Mouse (Mus musculus) midbrain, embryonic 15.5 days (tissue): ENCODE measurements around the gene Clec11a. TPM values are rescaled to one million over a fixed set of nuclear protein-coding genes. Genes with fewer than 3 reads are reported as not detected.

Experiments
- ATAC-seq: fragments of 200-750 bp; cut with Nextera tagmentation; replicated peaks from 2 replicates; pipeline ENCODE4 v1.8.0; 2017; ENCODE audit warnings: moderate TSS enrichment
- H3K27ac ChIP-seq: fragments of 300-500 bp; sonication (generic); 2 replicates; pipeline ENCODE4 v1.5.1; 2015; ENCODE audit warnings: mild to moderate bottlenecking, inconsistent platforms
- H3K27me3 ChIP-seq: fragments of 300-500 bp; sonication (generic); replicated peaks from 2 replicates; pipeline ENCODE4 v1.6.1; 2015; ENCODE audit warnings: inconsistent platforms
- H3K36me3 ChIP-seq: fragments of 300-500 bp; sonication (generic); replicated peaks from 2 replicates; pipeline ENCODE4 v1.6.1; 2015; ENCODE audit warnings: inconsistent platforms
- H3K4me1 ChIP-seq: fragments of 300-500 bp; sonication (generic); 2 replicates; pipeline ENCODE4 v1.6.1; 2015; ENCODE audit warnings: inconsistent platforms
- H3K4me2 ChIP-seq: fragments of 300-500 bp; sonication (generic); 2 replicates; pipeline ENCODE4 v1.6.1; 2015; ENCODE audit warnings: inconsistent platforms, mild to moderate bottlenecking, moderate library complexity
- H3K4me3 ChIP-seq: fragments of 300-500 bp; sonication (generic); 2 replicates; pipeline ENCODE4 v1.5.1; 2015; ENCODE audit warnings: mild to moderate bottlenecking, inconsistent platforms
- H3K9ac ChIP-seq: fragments of 300-500 bp; sonication (generic); 2 replicates; pipeline ENCODE4 v1.6.1; 2015; ENCODE audit warnings: mild to moderate bottlenecking, inconsistent platforms
- H3K9me3 ChIP-seq: fragments of 300-500 bp; sonication (generic); 2 replicates; pipeline ENCODE4 v1.6.1; 2016; ENCODE audit warnings: inconsistent platforms
- WGBS: fragments of 180-500 bp; shearing (Covaris S2); methylation state at CpG from one replicate; pipeline ENCODE4 v1.1.7; 2015; ENCODE audit warnings: mixed read lengths; 5-methylcytosine and 5-hydroxymethylcytosine counted together
- polyA plus RNA-seq: library from polyadenylated mRNA; unstranded; fragments of >200 nt; fragmentation: Nextera tagmentation; extraction: Ambion mirVana; gene quantifications from 2 replicates; pipeline ENCODE4 v1.2.1, GENCODE M21; 2015

Clec11a gene
- polyA plus RNA-seq, 1 experiment from 2014 or later: 3.6 TPM

DNA sequence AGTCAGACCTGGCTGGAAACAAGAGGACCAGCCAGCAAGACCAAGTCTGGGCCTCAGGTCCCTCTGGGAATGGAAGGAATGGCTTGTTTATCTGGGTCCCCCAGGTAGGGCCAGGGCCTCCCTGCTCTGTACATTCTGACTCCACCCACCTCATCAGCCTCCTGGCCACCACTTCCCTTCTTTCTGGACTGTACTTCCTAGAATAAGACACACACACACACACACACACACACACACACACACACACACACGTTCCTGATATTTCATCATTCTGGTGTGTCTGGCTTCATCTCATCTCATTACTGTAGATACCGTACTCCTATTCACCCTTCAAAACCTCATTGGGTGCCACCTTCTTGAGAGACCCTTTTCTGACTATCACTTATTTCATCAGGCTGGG lies 37.3 kb downstream of the Clec11a start:
- Histone ChIP-seq H3K4me1 (no peaks in the 10 kb centered on the region), H3K27ac (no peak overlapping the region), H3K36me3 (no peaks in the 10 kb centered on the region), H3K9ac (no peak overlapping the region), H3K9me3 (no peaks in the 10 kb centered on the region), H3K4me3 (no peak overlapping the region), H3K27me3 (peaks cover 4% of the 10 kb centered on the region; the same call in 1 of the 2 replicates), H3K4me2 (no peak overlapping the region)
- 93% methylated on average over 2 of the region's 2 CpGs for WGBS
- no peak for ATAC-seq

DNA sequence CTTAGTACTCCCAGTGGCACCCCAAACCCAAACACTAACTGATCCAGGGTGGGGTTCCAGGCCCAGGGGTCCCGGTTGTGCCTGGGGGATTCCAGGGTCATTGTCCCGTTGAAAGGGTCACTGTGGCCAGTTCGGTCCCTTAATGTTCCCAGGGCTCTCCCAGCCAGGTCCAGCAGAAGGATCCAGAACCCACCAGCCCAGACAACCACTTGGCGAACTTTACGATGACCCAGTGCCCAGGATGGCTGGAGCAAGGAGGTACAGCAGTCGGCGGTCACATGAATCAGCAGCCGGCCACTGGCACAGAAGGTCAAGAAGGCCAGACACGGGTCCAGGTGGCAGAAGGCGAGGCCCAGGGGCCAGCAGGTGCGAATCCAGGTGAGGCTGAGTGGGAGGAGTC lies 38.6 kb downstream of the Clec11a start:
- no peak overlapping the region for H3K9ac ChIP-seq
- WGBS: 86% methylated on average over 11 of the region's 11 CpGs
- ATAC-seq: no peak

DNA sequence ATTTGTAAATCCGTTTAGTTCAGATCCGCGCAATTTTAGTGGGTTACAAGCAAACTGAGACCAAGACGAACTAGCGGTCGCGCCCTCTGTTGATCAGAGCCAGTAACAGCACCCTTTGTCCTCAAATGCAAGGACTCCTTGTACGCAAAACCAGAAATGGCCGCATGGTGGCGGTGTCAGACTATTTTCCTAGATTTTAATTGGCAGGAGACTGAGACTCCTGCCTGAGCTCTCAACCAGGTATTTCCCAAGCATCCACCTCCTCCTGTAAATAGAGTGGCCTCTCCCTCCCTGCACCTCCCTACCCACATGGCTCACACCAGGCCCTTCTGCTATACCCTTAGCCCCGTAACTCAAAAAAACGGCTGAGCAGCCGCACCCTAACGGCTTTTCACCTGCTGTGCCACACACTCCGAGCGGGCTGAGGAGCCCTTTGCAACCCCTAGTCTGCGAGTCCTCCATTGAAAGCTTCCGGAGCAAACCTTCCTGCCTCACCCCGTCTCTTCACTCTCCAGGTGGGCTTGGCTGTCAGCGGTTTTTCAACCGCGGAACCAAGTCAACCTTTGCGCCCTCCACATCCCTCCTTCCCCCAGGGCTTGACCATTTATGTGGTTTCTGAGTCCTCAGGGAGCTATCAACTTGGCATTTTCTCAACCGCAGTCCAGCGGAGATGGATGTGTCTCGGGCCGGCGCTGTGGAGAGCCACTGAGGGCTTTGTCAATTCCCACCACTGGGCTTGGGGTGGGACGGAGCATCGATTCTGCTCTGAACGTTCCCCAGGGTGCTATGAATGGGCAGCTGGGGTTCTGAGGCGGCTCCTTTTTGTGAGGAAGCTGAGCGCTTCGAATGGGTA lies 43.7 kb downstream of the Clec11a start:
- Histone ChIP-seq H3K9ac (peak overlapping the region; percentile 59), H3K4me1 (peaks cover 7% of the 10 kb centered on the region), H3K27me3 (0 out of 2 replicates have a peak, but pooled peaks cover 4% of the 10 kb centered on the region), H3K4me3 (peak overlapping the region; percentile 41), H3K27ac (peak overlapping the region; percentile 74), H3K36me3 (no peaks in the 10 kb centered on the region), H3K4me2 (peak overlapping the region; percentile 88), H3K9me3 (no peaks in the 10 kb centered on the region)
- under 1% methylated on average over 34 of the region's 34 CpGs for WGBS
- ATAC-seq: peak; percentile 91

More for the DNA sequence above, 38.6 kb downstream of the Clec11a start:
- peaks cover 4% of the 10 kb centered on the region for H3K4me1 ChIP-seq
- H3K9me3 ChIP-seq: no peaks in the 10 kb centered on the region
- no peak overlapping the region for H3K4me3 ChIP-seq
- H3K27ac ChIP-seq: no peak overlapping the region
- H3K36me3 ChIP-seq: no peaks in the 10 kb centered on the region
- H3K4me2 ChIP-seq: no peak overlapping the region
- H3K27me3 ChIP-seq: peaks cover 4% of the 10 kb centered on the region; the same call in 1 of the 2 replicates

DNA sequence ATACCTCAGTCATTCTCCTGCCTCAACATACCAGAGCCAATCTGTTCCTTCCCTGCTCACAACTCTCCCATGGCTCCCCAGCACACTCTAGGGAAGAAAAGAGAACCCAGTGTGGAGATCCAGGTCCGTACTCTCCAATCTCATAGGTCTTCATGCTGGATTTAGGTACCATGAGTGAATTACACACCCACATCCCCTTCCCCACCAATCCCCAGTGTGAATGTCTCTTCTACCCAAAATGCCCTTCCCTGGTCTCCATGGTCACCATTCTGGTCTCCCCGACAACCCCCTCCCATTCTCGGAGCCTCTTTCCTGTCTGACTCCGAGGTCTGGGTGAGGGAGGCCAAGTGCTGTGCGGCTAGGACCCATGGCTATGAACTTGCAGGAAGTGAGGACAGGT lies 45.6 kb downstream of the Clec11a start, which contains the start of gene Gm15517:
TSS of gene Gm15517 (plus strand) at position 301 of the 400 bp plus-strand sequence.
- Histone ChIP-seq H3K9ac (peak within 1 kb of the TSS; percentile 9; the same call in 1 of the 2 replicates), H3K27me3 (no peaks in the 10 kb centered on the region), H3K4me2 (no peak within 1 kb of the TSS), H3K27ac (no peak within 1 kb of the TSS), H3K36me3 (no peaks in the 10 kb centered on the region), H3K4me3 (no peak within 1 kb of the TSS), H3K4me1 (peaks cover 7% of the 10 kb centered on the region), H3K9me3 (no peaks in the 10 kb centered on the region)
- WGBS: 52% methylated on average over 5 of the region's 5 CpGs
- ATAC-seq: 0 out of 2 replicates have a peak, but pooled peaks have one; percentile 13

DNA sequence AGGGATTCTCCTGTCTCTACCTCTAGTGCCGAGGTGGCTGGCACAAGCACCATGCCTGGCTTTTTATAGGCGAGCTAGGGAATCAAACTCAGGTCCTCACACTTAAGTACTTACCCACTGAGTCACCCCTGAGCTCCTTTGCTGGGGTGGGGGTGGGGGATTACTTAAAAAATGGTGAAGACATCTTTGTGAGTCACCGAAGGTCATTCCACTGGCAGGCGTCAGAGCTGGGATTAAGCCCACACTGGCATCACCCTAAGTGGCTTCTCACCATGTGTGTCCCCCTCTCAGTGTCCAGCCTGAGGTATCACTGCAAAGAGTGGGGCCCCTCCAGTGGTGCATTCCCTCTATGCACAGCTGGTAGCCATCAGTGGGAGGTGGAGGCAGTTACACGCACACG lies 46.3 kb downstream of the Clec11a start:
- no peaks in the 10 kb centered on the region for H3K36me3 ChIP-seq

DNA sequence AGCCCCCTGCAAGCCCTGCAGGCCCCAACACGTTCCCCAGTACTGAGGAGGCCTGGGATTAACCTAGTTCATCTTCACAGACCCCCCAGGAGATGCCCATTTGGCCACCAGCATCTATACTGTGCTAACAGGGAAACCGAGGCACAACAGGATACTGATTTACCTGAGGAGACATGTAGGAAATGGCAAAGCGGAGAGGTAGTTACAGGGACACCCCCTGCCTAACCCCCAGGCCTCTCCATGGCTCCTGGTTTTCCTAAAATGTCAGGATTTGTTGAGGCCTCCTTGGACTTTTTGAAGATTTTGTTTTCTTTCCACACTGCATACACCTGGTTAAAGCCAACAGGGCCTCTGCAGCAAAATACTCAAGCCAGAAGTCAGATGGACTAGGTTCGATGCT lies 49.4 kb downstream of the Clec11a start, which contains the start of gene Acp4:
TSS of gene Acp4 (minus strand) at position 101 of the 400 bp plus-strand sequence.
- H3K27me3 ChIP-seq: no peaks in the 10 kb centered on the region
- H3K4me3 ChIP-seq: no peak within 1 kb of the TSS
- H3K4me2 ChIP-seq: no peak within 1 kb of the TSS
- H3K9me3 ChIP-seq: no peaks in the 10 kb centered on the region
- H3K36me3 ChIP-seq: peaks cover 9% of the 10 kb centered on the region
- 88% methylated on average over 4 of the region's 4 CpGs for WGBS
- no peak within 1 kb of the TSS for H3K9ac ChIP-seq
- no peaks in the 10 kb centered on the region; the same call in 1 of the 2 replicates for H3K4me1 ChIP-seq
- no peak for ATAC-seq
- H3K27ac ChIP-seq: no peak within 1 kb of the TSS

More for the DNA sequence above, 46.3 kb downstream of the Clec11a start:
- H3K27ac ChIP-seq: no peak overlapping the region
- no peak overlapping the region for H3K9ac ChIP-seq
- WGBS: 71% methylated on average over 6 of the region's 6 CpGs
- H3K4me1 ChIP-seq: peaks cover 7% of the 10 kb centered on the region
- H3K4me2 ChIP-seq: no peak overlapping the region
- no peak overlapping the region for H3K4me3 ChIP-seq
- no peaks in the 10 kb centered on the region for H3K27me3 ChIP-seq
- ATAC-seq: no peak
- H3K9me3 ChIP-seq: no peaks in the 10 kb centered on the region

DNA sequence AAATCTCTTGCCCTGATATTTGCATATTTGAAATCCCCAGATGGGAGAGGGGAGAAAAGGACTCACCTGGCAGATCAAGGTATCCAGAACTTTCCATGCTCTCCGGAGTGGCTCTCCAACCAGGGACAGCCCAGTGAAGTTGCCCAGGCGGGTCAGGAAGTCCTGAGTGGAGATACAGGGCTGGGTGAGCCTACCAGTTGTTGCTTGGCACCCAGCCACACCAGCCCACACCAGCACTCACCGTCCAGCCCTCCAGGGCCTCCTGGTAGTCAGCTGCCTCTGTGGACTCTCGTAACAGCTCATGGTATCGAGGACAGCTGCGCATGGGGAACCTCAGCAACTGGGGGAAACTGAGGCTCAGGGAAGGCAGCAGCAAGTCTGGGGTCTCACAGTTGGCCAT lies 51.8 kb downstream of the Clec11a start:
- H3K4me2 ChIP-seq: no peak overlapping the region
- H3K4me1 ChIP-seq: no peaks in the 10 kb centered on the region; the same call in 1 of the 2 replicates
- H3K36me3 ChIP-seq: peaks cover 24% of the 10 kb centered on the region
- no peaks in the 10 kb centered on the region for H3K9me3 ChIP-seq
- H3K27ac ChIP-seq: no peak overlapping the region
- ATAC-seq: no peak
- H3K27me3 ChIP-seq: no peaks in the 10 kb centered on the region
- 82% methylated on average over 6 of the region's 6 CpGs for WGBS
- H3K9ac ChIP-seq: no peak overlapping the region
- no peak overlapping the region for H3K4me3 ChIP-seq

DNA sequence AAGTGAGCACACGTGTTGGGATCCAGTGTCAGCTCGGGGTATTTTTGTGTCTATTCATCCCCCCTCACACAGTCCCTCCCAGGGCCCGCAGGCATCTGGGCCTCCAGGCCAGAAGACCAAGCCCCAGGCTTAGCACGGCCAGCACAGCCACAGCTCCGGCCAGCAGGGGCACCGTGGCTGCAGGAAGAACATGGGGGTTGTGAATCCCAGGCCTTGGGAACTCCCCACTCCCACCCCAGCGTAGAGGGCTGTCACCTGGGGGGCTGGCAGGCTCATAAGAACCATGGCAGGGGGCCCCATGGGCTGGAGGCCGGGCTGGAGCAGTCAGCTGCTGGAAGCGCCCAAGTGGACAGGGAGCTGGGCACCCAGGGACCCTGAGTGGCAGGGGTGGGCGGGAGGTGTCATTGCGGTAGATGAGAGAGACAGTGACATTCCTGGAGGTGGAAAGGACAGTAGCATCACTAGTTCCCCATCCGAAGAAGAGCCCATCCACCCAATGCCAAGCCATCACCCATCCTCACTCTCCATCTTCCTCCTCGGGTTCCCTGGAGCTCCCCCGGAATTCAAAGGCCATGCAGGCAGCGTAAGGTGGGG lies 53.6 kb downstream of the Clec11a start:
- no peaks in the 10 kb centered on the region for H3K9me3 ChIP-seq
- no peak overlapping the region for H3K27ac ChIP-seq
- ATAC-seq: no peak
- no peaks in the 10 kb centered on the region for H3K27me3 ChIP-seq
- no peak overlapping the region for H3K4me3 ChIP-seq
- WGBS: 71% methylated on average over 15 of the region's 15 CpGs
- no peak overlapping the region for H3K9ac ChIP-seq
- H3K36me3 ChIP-seq: peaks cover 34% of the 10 kb centered on the region
- H3K4me1 ChIP-seq: peaks cover 11% of the 10 kb centered on the region
- no peak overlapping the region for H3K4me2 ChIP-seq

Other genes starting within 250 kb of the Clec11a start
- gene Klk1b21, start 204.6 kb downstream of the Clec11a start, polyA plus RNA-seq: not detected in 2 replicates
- not detected in 2 replicates for gene Klk1b22, start 194.2 kb downstream of the Clec11a start, polyA plus RNA-seq
- gene Klk1b16, start 170.1 kb downstream of the Clec11a start, polyA plus RNA-seq: not detected in 2 replicates
- not detected in 2 replicates for gene Klk1b24, start 118.7 kb downstream of the Clec11a start, polyA plus RNA-seq
- gene Klk1b3, start 108.7 kb downstream of the Clec11a start, polyA plus RNA-seq: not detected in 2 replicates
- gene Klk1b4, start 99.5 kb downstream of the Clec11a start, polyA plus RNA-seq: not detected in 2 replicates
- not detected in 2 replicates for gene Klk1b5, start 91.0 kb downstream of the Clec11a start, polyA plus RNA-seq
- gene Klk1, start 81.5 kb downstream of the Clec11a start, polyA plus RNA-seq: not detected in 2 replicates
- not detected in 2 replicates for gene Gm36864, start 70.7 kb downstream of the Clec11a start, polyA plus RNA-seq
- gene 1700028J19Rik, start 60.2 kb downstream of the Clec11a start, polyA plus RNA-seq: 1.4 and 1.7 TPM in 2 replicates
- 232 and 240 TPM in 2 replicates for gene 2410002F23Rik, start 60.2 kb downstream of the Clec11a start, polyA plus RNA-seq
- 0.21 TPM in 1 of 2 replicates, not detected in the other for gene Acp4, start 49.5 kb downstream of the Clec11a start, polyA plus RNA-seq
- not detected in 2 replicates for gene Gm15517, start 45.5 kb downstream of the Clec11a start, polyA plus RNA-seq
- gene Shank1, start 3.4 kb upstream of the Clec11a start, polyA plus RNA-seq: 39.8 and 46.5 TPM in 2 replicates
- 56.3 and 57.2 TPM in 2 replicates for gene Syt3, start 77.2 kb upstream of the Clec11a start, polyA plus RNA-seq
- gene 1700008O03Rik, start 78.9 kb upstream of the Clec11a start, polyA plus RNA-seq: 2.1 and 2.6 TPM in 2 replicates
- 16.7 and 18.1 TPM in 2 replicates for gene Lrrc4b, start 122.1 kb upstream of the Clec11a start, polyA plus RNA-seq
- gene Aspdh, start 158.5 kb upstream of the Clec11a start, polyA plus RNA-seq: 5.8 and 6.0 TPM in 2 replicates
- 38.8 and 42.2 TPM in 2 replicates for gene Josd2, start 161.1 kb upstream of the Clec11a start, polyA plus RNA-seq
- 145 and 162 TPM in 2 replicates for gene Emc10, start 189.6 kb upstream of the Clec11a start, polyA plus RNA-seq
- gene Fam71e1, start 189.7 kb upstream of the Clec11a start, polyA plus RNA-seq: 30.1 and 36.6 TPM in 2 replicates
- gene Mybpc2, start 217.8 kb upstream of the Clec11a start, polyA plus RNA-seq: 0.19 and 0.28 TPM in 2 replicates
- gene Spib, start 225.2 kb upstream of the Clec11a start, polyA plus RNA-seq: 0.05 TPM in 1 of 2 replicates, not detected in the other
- 23.8 and 25.3 TPM in 2 replicates for gene Pold1, start 241.9 kb upstream of the Clec11a start, polyA plus RNA-seq
- gene Nr1h2, start 247.0 kb upstream of the Clec11a start, polyA plus RNA-seq: 61.1 and 66.6 TPM in 2 replicates